13 mouse cellular contexts compared by ENCODE assay signal in the genomic region with DNA sequence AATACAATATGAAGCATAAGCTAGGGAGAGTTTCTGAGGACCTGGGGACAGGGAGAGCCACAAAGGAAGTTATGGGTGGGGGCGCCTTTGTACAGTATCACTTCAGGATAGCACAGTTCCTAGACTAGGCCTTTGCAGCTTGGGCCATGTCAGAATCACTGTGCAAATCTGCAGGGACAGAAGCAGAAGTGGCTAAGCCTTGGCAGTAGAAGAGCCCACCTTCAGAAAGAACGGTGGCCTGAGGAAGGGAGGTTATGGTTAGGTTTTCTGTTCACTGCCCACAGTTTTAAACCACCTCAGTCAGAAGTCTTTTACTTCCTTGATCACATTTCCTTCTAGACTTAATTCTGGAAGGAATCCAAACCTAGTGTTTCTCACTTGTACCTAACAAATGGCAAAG. TPM values are rescaled to one million over a fixed set of nuclear protein-coding genes. Genes with fewer than 3 reads are reported as not detected.
A peak's percentile ranks its signal among the peaks of the same experiment; 100 is the strongest.
DNase-seq lines count a peak whose midpoint lies in the region; ATAC-seq and TF ChIP-seq lines count a peak whose summit lies in the region.
"Had no signal": no experiment of that assay in that cellular context is flagged by ENCODE, and none has a peak within 500 bp of the region (broad histone marks: within the 10 kb centered on the region; RNA-seq: fewer than 3 reads in every experiment).

No protein-coding gene starts in this region.

- no peak for TF ChIP-seq POLR2A in kidney, adult 2 months (IDR thresholded peaks at IDR 0.05; ENCODE audit: low read depth, low read length)
- TF ChIP-seq POLR2A in MEL (IDR thresholded peaks at IDR 0.05; ENCODE audit: control insufficient read depth in 1 of 2, insufficient read depth in 1 of 2, low read depth in 1 of 2, low read length in 2 of 2, poor library complexity in 1 of 2) = no peak

- DNase-seq in gastrocnemius, adult 2 months = no peak
- DNase-seq in gastrocnemius, postnatal 36 days = no peak
- no peak for DNase-seq in kidney, adult 2 months
- DNase-seq in kidney, adult 9 months = no peak
- peak; percentile 46 for DNase-seq in MEL (ENCODE audit: low read depth, low spot score)
- no peak for DNase-seq in cerebellum, adult 11-12 months
- DNase-seq: liver, embryonic 13.5 days; lung, postnatal 4 days; thymus, postnatal 4 days had no signal

- no peak for TF ChIP-seq RAD21 in MEL (IDR thresholded peaks at IDR 0.05; ENCODE audit: low read depth, low read length)

- no peaks in the 10 kb centered on the region for H3K27me3 ChIP-seq in kidney, adult 2 months (replicated peaks; ENCODE audit: control insufficient read depth, insufficient read depth, low read length)
- H3K27me3 ChIP-seq in MEL (ENCODE audit: control insufficient read depth in 1 of 2, insufficient read depth in 2 of 2, low read length in 2 of 2) = no peaks in the 10 kb centered on the region
- H3K27me3 ChIP-seq: liver, embryonic 13.5 days; stomach, embryonic 15.5 days had no signal

- peaks cover 47% of the 10 kb centered on the region for H3K4me1 ChIP-seq in kidney, adult 2 months (ENCODE audit: control insufficient read depth, insufficient read depth, low read length)
- peaks cover 12 to 18% of the 10 kb centered on the region in 2 experiments for H3K4me1 ChIP-seq in MEL (ENCODE audit: control insufficient read depth in 1 of 2, insufficient read depth in 2 of 2, low read length in 2 of 2)

- intact Hi-C loops in gastrocnemius, adult 2 months (cut with DNase I) = no loop called here
- intact Hi-C loops in gastrocnemius, postnatal 36 days (cut with DNase I) = no loop called here

- 41% methylated on average over 2 of the region's 2 CpGs for WGBS in kidney, adult 2 months

- H3K36me3 ChIP-seq in kidney, adult 2 months (ENCODE audit: control insufficient read depth, insufficient read depth, low read length) = no peaks in the 10 kb centered on the region
- peaks cover 0 to 27% of the 10 kb centered on the region in 2 experiments; a peak in 2 of 4 replicates for H3K36me3 ChIP-seq in MEL (ENCODE audit: control insufficient read depth in 1 of 2, insufficient read depth in 2 of 2, low read length in 2 of 2)
- H3K36me3 ChIP-seq: liver, embryonic 13.5 days; stomach, embryonic 15.5 days had no signal

- no peaks in the 10 kb centered on the region for H3K9me3 ChIP-seq in MEL (replicated peaks; ENCODE audit: insufficient read depth, low read length)
- H3K9me3 ChIP-seq: liver, embryonic 13.5 days; stomach, embryonic 15.5 days had no signal

- peak; percentile 82 for ATAC-seq in megakaryocyte, adult 5-6 weeks (ENCODE audit: poor library complexity, severe bottlenecking)
- no peak for ATAC-seq in cerebellum, adult (ENCODE audit: insufficient number of reproducible peaks, low FRiP score, low TSS enrichment)

- peaks cover 54% of the 10 kb centered on the region for H3K79me2 ChIP-seq in MEL (ENCODE audit: control insufficient read depth, insufficient read depth, low read length, poor library complexity)

- no peak for TF ChIP-seq CTCF in gastrocnemius, adult 2 months (IDR thresholded peaks at IDR 0.05)
- no peak for TF ChIP-seq CTCF in kidney, adult 2 months (conservative IDR thresholded peaks at IDR 0.05; ENCODE audit: insufficient read depth, insufficient read length, low read depth, low read length)
- TF ChIP-seq CTCF in MEL (IDR thresholded peaks at IDR 0.05 in 2 of 3, conservative IDR thresholded peaks at IDR 0.05 in 1 of 3; ENCODE audit: control insufficient read depth in 1 of 3, insufficient read depth in 1 of 3, low read depth in 2 of 3, low read length in 3 of 3, poor library complexity in 1 of 3, severe bottlenecking in 1 of 3) = no peak

- peak in 1 of 2 experiments; percentile 16; a peak in 1 of 4 replicates for TF ChIP-seq EP300 in MEL (IDR thresholded peaks at IDR 0.05; ENCODE audit: low read depth in 1 of 2, low read length in 2 of 2)

- no peak overlapping the region for H3K9ac ChIP-seq in MEL (ENCODE audit: control insufficient read depth, low read depth, low read length, poor library complexity, severe bottlenecking)
- H3K9ac ChIP-seq: liver, embryonic 13.5 days; stomach, embryonic 15.5 days had no signal

- H3K27ac ChIP-seq in gastrocnemius, adult 2 months = 0 out of 2 replicates have a peak overlapping the region, but pooled peaks have one; percentile 21
- peak overlapping the region; percentile 65 for H3K27ac ChIP-seq in kidney, adult 2 months (ENCODE audit: insufficient read depth, low read depth, low read length)
- no peak overlapping the region for H3K27ac ChIP-seq in MEL (ENCODE audit: control insufficient read depth, low read depth, low read length)
- H3K27ac ChIP-seq: liver, embryonic 13.5 days; stomach, embryonic 15.5 days had no signal

- no peak overlapping the region for H3K4me3 ChIP-seq in gastrocnemius, adult 2 months
- H3K4me3 ChIP-seq in kidney, adult 2 months (ENCODE audit: insufficient read depth, low read depth, low read length) = no peak overlapping the region
- no peak overlapping the region for H3K4me3 ChIP-seq in MEL (ENCODE audit: control insufficient read depth in 1 of 2, insufficient read depth in 1 of 2, low read depth in 2 of 2, low read length in 2 of 2)
- H3K4me3 ChIP-seq: liver, embryonic 13.5 days; myocyte; stomach, embryonic 15.5 days had no signal

TF ChIP-seq in MEL, 35 proteins besides CTCF, POLR2A, EP300 and RAD21:
- TF ChIP-seq MAX (IDR thresholded peaks at IDR 0.05; ENCODE audit: low read length) (no peak), TCF12 (IDR thresholded peaks at IDR 0.05; ENCODE audit: low read depth, low read length) (no peak), MAFK (IDR thresholded peaks at IDR 0.05; ENCODE audit: borderline replicate concordance, low read depth, low read length) (no peak), NELFE (IDR thresholded peaks at IDR 0.05; ENCODE audit: low read depth, low read length) (no peak), MAZ (IDR thresholded peaks at IDR 0.05; ENCODE audit: low read depth, low read length) (no peak), MEF2A (IDR thresholded peaks at IDR 0.05; ENCODE audit: extremely low read depth, insufficient replicate concordance, low read depth, low read length, poor library complexity, severe bottlenecking) (no peak), MYC (IDR thresholded peaks at IDR 0.05; ENCODE audit: low read depth, low read length) (no peak), NRF1 (IDR thresholded peaks at IDR 0.05; ENCODE audit: insufficient read depth, low read depth, low read length, poor library complexity, severe bottlenecking) (no peak), UBTF (IDR thresholded peaks at IDR 0.05; ENCODE audit: borderline replicate concordance, insufficient read depth, low read depth, low read length) (no peak), HCFC1 (IDR thresholded peaks at IDR 0.05; ENCODE audit: low read depth, low read length) (no peak), POLR2AphosphoS5 (IDR thresholded peaks at IDR 0.05; ENCODE audit: borderline replicate concordance, low read depth, low read length) (no peak), CHD2 (IDR thresholded peaks at IDR 0.05; ENCODE audit: low read length) (no peak), POLR2AphosphoS2 (IDR thresholded peaks at IDR 0.05; ENCODE audit: low read length) (no peak), ZMIZ1 (IDR thresholded peaks at IDR 0.05; ENCODE audit: low read depth, low read length) (no peak), CHD1 (IDR thresholded peaks at IDR 0.05; ENCODE audit: low read depth, low read length) (no peak), ETS1 (IDR thresholded peaks at IDR 0.05; ENCODE audit: low read depth, low read length) (no peak), BHLHE40 (IDR thresholded peaks at IDR 0.05; ENCODE audit: borderline replicate concordance, low read depth, low read length) (no peak)
TF ChIP-seq in MEL: peak in this region for 0.

RNA-seq across cellular contexts. Expression of a gene that starts 15.0 kb away (rescaled TPM):
- total RNA-seq in gastrocnemius, adult 2 months (2021) = 10 to 100 TPM; 22.8 to 25.3 TPM
- total RNA-seq in gastrocnemius, postnatal 36 days (2021) = 10 to 100 TPM; 20.3 to 24.7 TPM
- 31.8 and 39.3 TPM in 2 replicates for polyA plus RNA-seq in kidney, adult 2 months (2012; rRNA removed)
- total RNA-seq in MEL (2012; rRNA removed) = 40.0 and 41.2 TPM in 2 replicates
- 10 to 100 TPM in 1 of 2 experiments, not detected in 1; 80.3 TPM for polyA plus RNA-seq in MEL (2012; ENCODE audit: insufficient read depth in 1 of 2, insufficient read length in 2 of 2, low read depth in 1 of 2, low replicate concordance in 2 of 2, missing spikeins in 1 of 2)
- total RNA-seq in megakaryocyte, adult 5-6 weeks (2015) = 67.3 and 78.2 TPM in 2 replicates
- 39.8 and 51.0 TPM in 2 replicates for total RNA-seq in megakaryocyte, adult 5-6 weeks (2017)

RNA-seq across cellular contexts. Expression of a gene that starts 47.5 kb away (rescaled TPM):
- 1 to 10 TPM; 2.1 to 3.2 TPM for total RNA-seq in gastrocnemius, adult 2 months (2021)
- 1 to 10 TPM; 2.7 to 4.5 TPM for total RNA-seq in gastrocnemius, postnatal 36 days (2021)
- polyA plus RNA-seq in kidney, adult 2 months (2012; rRNA removed) = 12.3 and 15.3 TPM in 2 replicates
- 97.6 and 100 TPM in 2 replicates for total RNA-seq in MEL (2012; rRNA removed)
- polyA plus RNA-seq in MEL (2012; ENCODE audit: insufficient read depth in 1 of 2, insufficient read length in 2 of 2, low read depth in 1 of 2, low replicate concordance in 2 of 2, missing spikeins in 1 of 2) = 100 to 1,000 TPM in 1 of 2 experiments, not detected in 1; 110 TPM
- 291 and 343 TPM in 2 replicates for total RNA-seq in megakaryocyte, adult 5-6 weeks (2015)
- total RNA-seq in megakaryocyte, adult 5-6 weeks (2017) = 336 and 397 TPM in 2 replicates

Comparison
In these comparisons a context has a peak if more than half of its experiments do, and no peak if none do; other contexts are left out.
1. RNA of a gene that starts 47.5 kb away (total RNA-seq): 291 to 397 TPM in megakaryocyte, adult 5-6 weeks and 97.6 to 100 TPM in MEL; 2.7 to 4.5 TPM in gastrocnemius, postnatal 36 days and 2.1 to 3.2 TPM in gastrocnemius, adult 2 months; every median in the first group is over 10 times any median in the second.